Mouse (Mus musculus) c-Kit-positive CD71-positive TER-119-positive erythroid progenitor cells, embryonic 14.5 days (primary cell): ENCODE measurements around the gene Vps52.
"Not testable (repeated sequence)": the region's sequence is repeated elsewhere in the genome, so short reads cannot be mapped to it uniquely, and the experiment has no call there.

ENCODE experiments used
- DNase-seq: peaks from one replicate; pipeline ENCODE4 v3.0.0-alpha.2; 2013; ENCODE audit warnings: low spot score

Vps52 gene

GRCm38 (mm10) chr17:33965846-33966550 is 10.4 kb downstream of the Vps52 start:
- no peak for DNase-seq

- DNase-seq = peak; percentile 74
Observed at GRCm38 (mm10) chr17:33968489-33968888, 12.9 kb downstream of the Vps52 start.

- DNase-seq = no peak
Observed at GRCm38 (mm10) chr17:33968927-33969326, 13.3 kb downstream of the Vps52 start.

GRCm38 (mm10) chr17:33969394-33969793 is 13.8 kb downstream of the Vps52 start:
- DNase-seq = no peak

- no peak for DNase-seq
Observed at GRCm38 (mm10) chr17:33972691-33973090, 17.1 kb downstream of the Vps52 start.

- no peak for DNase-seq
Observed at GRCm38 (mm10) chr17:33973572-33973971, 18.0 kb downstream of the Vps52 start.

- no peak for DNase-seq
Observed at GRCm38 (mm10) chr17:33977861-33978557, 22.4 kb downstream of the Vps52 start.

GRCm38 (mm10) chr17:33978631-33979031 is 23.0 kb downstream of the Vps52 start:
- DNase-seq = no peak

- DNase-seq = no peak
Observed at GRCm38 (mm10) chr17:33979512-33980050, 24.0 kb downstream of the Vps52 start.

GRCm38 (mm10) chr17:33980181-33981035 is 24.8 kb downstream of the Vps52 start:
- DNase-seq = no peak

- DNase-seq = not testable (repeated sequence)
Observed at GRCm38 (mm10) chr17:33981192-33981909, 25.7 kb downstream of the Vps52 start.

GRCm38 (mm10) chr17:33982136-33982535 is 26.5 kb downstream of the Vps52 start:
- not testable (repeated sequence) for DNase-seq

GRCm38 (mm10) chr17:33991788-33992664 is 36.4 kb downstream of the Vps52 start:
- DNase-seq = peak; percentile 78

GRCm38 (mm10) chr17:33994959-33995358 is 39.3 kb downstream of the Vps52 start:
- DNase-seq = no peak

GRCm38 (mm10) chr17:33995651-33996050 is 40.0 kb downstream of the Vps52 start:
- DNase-seq = no peak

- not testable (repeated sequence) for DNase-seq
Observed at GRCm38 (mm10) chr17:33997025-33997424, 41.4 kb downstream of the Vps52 start.

GRCm38 (mm10) chr17:33998697-33999096 is 43.1 kb downstream of the Vps52 start:
- DNase-seq = not testable (repeated sequence)

- no peak for DNase-seq
Observed at GRCm38 (mm10) chr17:33999341-34000149, 43.9 kb downstream of the Vps52 start.

GRCm38 (mm10) chr17:34000150-34000537 is 44.5 kb downstream of the Vps52 start, which contains the start of gene H2-K1:
TSS of gene H2-K1 (minus strand) at chr17:34000347.
- DNase-seq = peak; percentile 62

- DNase-seq = not testable (repeated sequence)
Observed at GRCm38 (mm10) chr17:34000796-34001195, 45.2 kb downstream of the Vps52 start.
